1 mouse cellular context compared by ENCODE assay signal in the genomic region with DNA sequence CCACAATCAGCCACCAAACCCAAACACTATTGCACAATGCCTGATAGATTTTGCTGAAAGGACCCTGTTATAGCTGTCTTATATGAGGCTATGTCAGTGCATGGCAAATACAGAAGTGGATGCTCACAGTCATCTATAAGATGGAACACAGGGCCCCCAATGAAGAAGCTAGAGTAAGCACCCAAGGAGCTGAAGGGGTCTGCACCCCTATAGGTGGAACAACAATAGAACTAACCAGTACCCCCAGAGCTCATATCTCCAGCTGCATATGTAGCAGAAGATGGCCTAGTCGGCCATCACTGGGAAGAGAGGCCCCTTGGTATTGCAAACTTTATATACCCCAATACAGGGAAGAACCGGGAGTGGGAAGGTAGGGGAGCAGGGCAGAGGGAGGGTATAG.
A peak's percentile ranks its signal among the peaks of the same experiment; 100 is the strongest.
TF ChIP-seq lines count a peak whose summit lies in the region.

No protein-coding gene starts in this region.

TF ChIP-seq in C2C12, 6 proteins besides CTCF, POLR2A, EP300 and RAD21:
- TF ChIP-seq CEBPB (IDR thresholded peaks at IDR 0.05; ENCODE audit: low read depth): peak; percentile 46
